Mouse (Mus musculus) lung, postnatal 0 days (tissue): ENCODE measurements at regions not wholly inside any gene's neighbourhood (a gene's known extent, or its start where the extent isn't known, plus 50 kb on each side); places are given as distances from the start of the nearest gene placed in this dataset.

Experiments used
- CTCF ChIP-seq: IDR thresholded peaks from 2 replicates; pipeline ENCODE4 v1.5.1; 2016; ENCODE audit warnings: antibody characterized with exemption, mild to moderate bottlenecking
- EP300 ChIP-seq: IDR thresholded peaks from 2 replicates; pipeline ENCODE4 v1.6.1; 2016; ENCODE audit warnings: antibody characterized with exemption, mild to moderate bottlenecking, control low read depth

DNA sequence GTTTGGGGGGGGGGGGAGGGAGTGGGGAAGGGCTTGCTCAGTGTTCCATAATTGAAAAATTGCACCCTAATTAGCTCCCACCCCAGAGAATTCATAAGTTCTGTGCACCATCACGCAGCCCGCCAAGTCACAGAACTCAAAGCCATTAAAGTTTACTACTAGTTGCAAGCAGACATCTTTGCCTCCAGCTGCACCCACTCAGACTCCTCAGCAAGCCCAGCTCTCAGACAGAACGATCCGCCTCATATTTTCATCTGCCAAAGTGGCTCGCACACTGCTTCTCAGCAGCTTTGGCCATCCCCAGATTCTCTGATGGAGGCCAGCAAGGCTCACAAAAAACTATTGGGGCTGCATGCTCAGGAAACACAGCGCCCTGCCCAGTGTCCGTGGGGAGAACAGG lies 224.4 kb downstream of the Rplp1 start:
- TF ChIP-seq CTCF, result no peak
- no peak for TF ChIP-seq EP300
